Mouse (Mus musculus): Measurements from ENCODE around the gene Pakap.

DNA sequence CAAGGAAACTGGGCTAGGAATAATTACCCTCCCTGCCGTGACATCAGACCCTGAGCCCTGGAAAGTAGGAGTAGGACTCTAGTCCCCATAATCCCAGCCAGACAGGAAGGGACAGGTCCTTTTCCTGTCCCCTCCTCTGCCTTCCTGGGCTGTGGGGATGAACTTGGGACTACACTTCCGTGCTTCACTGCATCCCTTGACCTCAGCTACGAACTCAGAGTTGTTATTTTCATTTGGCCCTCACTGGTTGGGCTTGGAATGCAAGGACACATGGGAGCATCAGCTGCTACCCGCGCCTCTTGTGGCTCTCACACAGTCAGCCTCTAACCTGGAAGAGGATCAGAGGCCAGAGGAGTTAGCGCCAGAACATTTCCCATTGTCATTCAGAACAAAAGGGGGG, 122.0 kb downstream of the Pakap start:
- TF ChIP-seq CTCF (IDR thresholded peaks at IDR 0.05; ENCODE audit: extremely low read depth, insufficient read length, insufficient replicate concordance, low read depth, low read length), result no peak
- no peak for TF ChIP-seq POLR2A (IDR thresholded peaks at IDR 0.05; ENCODE audit: low read depth, low read length)

Measured in small intestine, adult 2 months (tissue).